Mouse (Mus musculus): ENCODE measurements around the gene Rbfox2.

Gene Rbfox2

DNA sequence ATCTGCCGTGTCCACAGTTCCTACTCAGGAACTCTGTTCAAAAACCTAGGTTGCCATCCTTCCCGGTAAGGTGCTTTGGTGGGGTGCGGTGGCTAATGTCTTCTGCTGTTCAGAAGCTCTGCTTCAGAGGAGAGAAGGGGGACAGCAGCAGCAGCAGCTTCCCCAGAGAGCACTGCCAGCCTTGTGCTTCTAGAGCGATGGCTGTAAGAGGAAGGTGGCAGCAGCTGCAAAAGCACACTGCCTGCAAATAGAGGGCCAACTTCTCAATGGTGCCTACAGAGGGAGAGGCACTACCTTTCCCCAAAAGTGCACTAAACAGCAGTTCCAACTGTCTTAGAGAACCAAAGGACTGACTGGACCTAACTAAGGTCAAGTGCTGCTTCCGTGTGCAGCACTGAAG lies 168.5 kb downstream of the Rbfox2 start:
- no peak for DNase-seq

GRCm38 (mm10) chr15:77134483-77134882 lies 172.3 kb downstream of the Rbfox2 start:
- DNase-seq, result no peak

DNA sequence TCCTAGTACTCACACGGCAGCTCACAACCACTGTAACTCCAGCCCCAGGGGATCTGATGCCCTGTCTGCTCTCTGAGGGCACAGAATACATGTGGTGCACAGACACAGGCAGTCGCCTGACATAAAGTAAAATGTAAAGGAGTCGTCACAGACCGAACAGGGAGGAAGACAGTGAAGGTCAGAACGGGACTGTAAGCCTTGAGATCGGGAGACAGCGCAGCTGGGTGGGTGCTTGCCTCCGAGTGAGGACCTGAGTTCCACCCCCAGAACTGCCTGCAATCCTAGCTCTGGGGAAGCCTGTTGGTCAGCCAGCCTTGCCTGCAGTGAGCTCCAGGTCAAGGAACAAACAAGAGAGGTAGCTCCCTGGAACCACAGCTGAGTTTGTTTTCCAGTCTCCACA lies 177.7 kb downstream of the Rbfox2 start:
- DNase-seq, result no peak

DNA sequence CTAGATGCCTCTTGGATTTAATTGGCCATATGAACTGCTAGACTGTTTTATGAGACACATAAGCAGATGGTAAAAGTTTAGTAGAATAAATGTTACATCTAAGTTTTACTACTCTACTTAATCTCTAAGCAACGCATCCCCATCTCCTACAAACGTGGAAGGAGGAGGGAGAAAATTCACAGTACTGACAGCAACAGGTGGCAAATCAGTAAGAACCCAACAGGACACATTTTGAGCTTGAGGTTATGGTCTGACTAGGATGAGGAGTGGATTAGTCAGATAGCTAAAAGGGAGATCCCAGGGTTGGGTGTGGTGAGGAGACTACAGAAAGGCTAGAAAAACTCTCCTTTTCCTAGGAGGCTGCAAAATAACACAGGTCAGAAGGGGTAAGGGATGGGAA lies 179.1 kb downstream of the Rbfox2 start:
- DNase-seq, result no peak

- DNase-seq, result no peak
Measured at GRCm38 (mm10) chr15:77126674-77127073, 180.1 kb downstream of the Rbfox2 start.

DNA sequence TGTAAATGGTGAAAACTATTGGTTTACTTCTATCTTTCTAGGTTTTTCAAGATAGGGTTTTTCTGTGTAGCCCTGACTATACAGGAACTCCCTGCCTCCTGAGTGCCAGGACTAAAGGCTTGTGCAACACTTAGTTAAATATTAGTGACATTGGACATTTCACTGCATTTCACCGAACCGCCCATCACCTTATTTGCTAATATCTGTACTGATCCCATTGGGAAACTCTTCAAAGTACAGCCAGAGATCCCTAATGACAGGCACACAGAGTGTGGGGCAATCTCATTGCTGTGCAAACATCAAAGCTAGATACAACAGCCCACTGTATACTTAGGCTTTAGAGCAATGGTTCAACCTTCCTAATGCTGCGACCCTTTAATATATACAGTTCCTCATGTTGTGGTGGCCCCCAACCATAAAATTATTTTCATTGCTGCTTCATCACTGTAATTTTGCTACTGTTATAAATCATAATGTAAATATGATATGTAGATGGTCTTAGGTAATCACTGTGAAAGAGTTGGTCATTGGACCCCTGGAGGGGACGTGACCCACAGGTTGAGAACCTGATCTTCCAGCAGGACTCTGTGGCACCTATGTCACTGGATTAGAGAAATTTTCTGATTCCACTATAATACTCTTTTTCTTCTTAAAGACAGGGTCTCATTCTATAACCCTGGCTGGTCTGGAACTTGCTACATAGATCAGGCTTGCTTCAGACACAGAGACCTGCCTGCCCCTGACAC lies 182.3 kb downstream of the Rbfox2 start:
- DNase-seq, result no peak

- DNase-seq, result no peak
Measured at GRCm38 (mm10) chr15:77122824-77123223, 184.0 kb downstream of the Rbfox2 start.

- DNase-seq, result no peak
Measured at GRCm38 (mm10) chr15:77122208-77122607, 184.6 kb downstream of the Rbfox2 start.

- DNase-seq, result no peak
Measured at GRCm38 (mm10) chr15:77119666-77120065, 187.1 kb downstream of the Rbfox2 start.

DNA sequence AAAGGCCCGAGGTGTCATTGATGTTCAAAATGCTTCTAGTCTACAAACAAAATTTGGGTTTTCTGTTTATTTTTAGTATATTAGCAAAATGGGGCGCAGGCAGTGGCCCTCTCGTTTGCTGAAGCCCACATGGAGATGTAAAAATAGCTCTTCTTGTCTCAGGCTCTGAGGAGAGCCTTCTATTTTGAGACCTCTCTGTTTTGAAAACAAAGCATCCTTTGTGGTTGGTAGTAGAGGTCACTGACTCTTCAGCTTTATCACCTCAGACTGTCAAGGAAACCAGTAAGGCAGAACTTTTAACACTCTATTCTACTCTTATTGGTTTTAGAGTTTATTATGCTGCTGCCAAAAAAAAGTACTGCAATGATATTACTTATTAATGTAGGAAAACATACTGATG lies 189.6 kb downstream of the Rbfox2 start:
- no peak for DNase-seq

DNA sequence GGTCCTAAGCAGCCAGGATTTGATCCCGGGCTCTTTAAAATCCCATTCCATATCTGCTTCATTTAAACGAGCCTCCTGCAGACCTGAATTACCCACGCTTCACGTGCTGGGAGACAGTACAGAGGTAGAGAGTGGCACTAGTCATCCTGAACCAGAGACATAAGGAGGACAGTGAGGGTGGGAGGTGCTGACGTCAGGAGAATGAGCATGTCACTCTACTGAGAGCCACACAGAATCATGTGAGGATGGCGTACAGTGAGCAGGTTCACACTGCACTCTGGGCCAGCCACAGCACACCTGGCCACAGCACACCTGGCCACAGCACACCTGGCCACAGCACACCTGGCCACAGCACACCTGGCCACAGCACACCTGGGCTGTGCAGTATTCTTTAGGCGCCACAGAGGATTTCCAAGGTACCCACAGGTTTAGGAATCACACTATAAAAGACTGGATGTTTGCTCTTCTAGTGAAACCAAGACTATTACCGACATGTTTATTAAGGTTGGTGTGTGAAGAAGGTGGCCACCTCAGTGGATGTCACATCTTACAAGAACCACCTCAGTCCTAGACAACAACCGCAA lies 190.6 kb downstream of the Rbfox2 start:
- peak; percentile 59 for DNase-seq

DNA sequence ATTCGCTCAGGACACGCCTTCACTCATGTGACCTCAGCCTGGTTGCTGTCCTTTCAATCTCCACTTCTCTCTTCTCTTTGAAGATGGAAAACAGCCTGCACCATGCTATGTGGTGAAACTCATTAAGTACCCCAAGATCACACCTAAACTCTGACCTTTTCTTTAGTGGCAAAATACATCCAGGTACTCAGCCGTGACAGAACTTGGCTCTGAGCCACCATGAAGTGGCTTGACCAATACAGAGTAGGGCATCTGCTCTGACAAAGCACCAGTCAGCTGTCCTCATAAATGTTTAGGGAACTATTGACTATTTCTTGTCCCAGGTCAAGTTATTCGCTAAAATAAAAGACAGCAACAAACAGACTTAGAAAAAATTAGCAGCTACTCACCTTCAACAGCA lies 191.3 kb downstream of the Rbfox2 start:
- DNase-seq, result no peak

- DNase-seq, result no peak
Measured at GRCm38 (mm10) chr15:77113591-77113990, 193.2 kb downstream of the Rbfox2 start.

GRCm38 (mm10) chr15:77112378-77112777 lies 194.4 kb downstream of the Rbfox2 start:
- DNase-seq, result no peak

- DNase-seq, result no peak
Measured at GRCm38 (mm10) chr15:77111924-77112323, 194.9 kb downstream of the Rbfox2 start.

GRCm38 (mm10) chr15:77110452-77110851 lies 196.4 kb downstream of the Rbfox2 start:
- no peak for DNase-seq

DNA sequence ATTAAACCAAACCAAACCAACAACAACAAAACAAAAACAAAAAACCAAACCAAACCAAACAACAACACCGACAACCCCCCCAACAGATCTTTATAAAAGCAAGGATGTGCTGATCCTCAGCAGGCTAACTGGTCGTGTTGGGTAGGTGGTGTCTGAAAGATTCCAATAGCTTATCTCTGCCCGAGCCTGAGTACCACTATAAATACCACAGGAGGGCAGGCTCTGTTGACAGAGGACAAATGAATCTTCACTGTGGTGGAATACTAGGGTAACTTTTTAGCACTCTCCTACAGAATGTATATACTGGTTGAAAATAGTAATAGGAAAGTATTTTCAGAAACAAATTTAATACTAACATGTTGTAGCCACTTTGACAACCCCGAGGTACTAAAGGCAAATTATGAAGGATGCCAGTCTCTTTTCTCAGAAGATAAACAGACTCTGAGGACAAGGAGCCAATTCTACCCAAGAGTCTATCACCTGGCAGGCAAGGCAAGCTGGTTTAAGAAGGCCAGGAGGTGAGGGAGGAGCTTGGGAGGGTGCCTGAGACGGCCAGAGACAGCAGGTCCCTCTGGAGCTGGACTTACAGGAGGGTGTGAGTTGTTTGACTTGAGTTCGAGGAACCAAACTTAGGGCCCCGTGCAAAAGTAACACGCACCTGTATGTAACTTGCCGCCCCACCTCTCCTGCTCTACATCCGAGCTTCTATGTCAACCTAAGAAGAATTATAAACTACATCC lies 199.5 kb downstream of the Rbfox2 start:
- no peak for DNase-seq

DNA sequence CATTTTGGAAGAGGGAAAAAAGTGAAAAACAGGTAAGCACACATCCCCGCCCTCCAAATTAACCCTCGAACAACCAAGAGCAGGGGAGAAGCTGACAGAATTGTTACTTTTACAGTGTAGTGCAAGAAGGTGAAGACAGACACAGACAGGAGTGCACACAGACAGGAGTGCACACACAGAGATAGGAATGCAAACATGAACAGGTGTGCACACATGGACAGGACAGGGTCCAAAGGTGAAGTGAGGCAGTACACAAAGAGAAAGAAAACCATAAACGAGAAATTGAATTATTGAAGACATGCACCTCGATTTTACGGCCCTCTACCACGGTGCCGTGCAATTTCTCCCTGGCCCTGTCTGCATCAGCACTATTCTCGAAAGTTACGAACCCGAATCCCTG lies 201.5 kb downstream of the Rbfox2 start:
- no peak for DNase-seq

GRCm38 (mm10) chr15:77104349-77105158 lies 202.2 kb downstream of the Rbfox2 start:
- peak; percentile 31 for DNase-seq

- no peak for DNase-seq
Measured at GRCm38 (mm10) chr15:77102685-77103084, 204.1 kb downstream of the Rbfox2 start.

GRCm38 (mm10) chr15:77099756-77100155 lies 207.0 kb downstream of the Rbfox2 start:
- no peak for DNase-seq

DNA sequence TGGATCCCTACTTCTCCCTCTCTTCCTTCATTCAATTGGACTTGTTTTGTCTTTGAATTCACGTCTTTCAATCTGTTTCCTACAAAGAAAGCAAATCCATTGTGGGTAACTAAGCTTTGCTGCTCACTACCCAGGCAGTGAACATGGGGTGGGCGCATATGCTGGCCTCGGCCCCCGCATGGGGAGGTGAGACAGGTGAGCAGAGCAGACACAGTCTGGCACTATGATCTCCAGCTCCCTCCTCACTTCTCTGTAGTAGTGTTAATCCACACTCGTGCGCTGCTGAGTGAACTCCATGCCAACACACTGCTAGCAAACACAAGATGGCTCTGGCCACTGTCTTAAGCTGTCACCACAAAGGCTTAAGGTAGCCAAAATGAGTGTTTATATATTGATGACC lies 209.4 kb downstream of the Rbfox2 start:
- DNase-seq, result no peak

- no peak for DNase-seq
Measured at GRCm38 (mm10) chr15:77095216-77095615, 211.6 kb downstream of the Rbfox2 start.

Data from right cerebral cortex, adult 18-20 months (tissue).